12 mouse cellular contexts compared by ENCODE assay signal in the genomic region with DNA sequence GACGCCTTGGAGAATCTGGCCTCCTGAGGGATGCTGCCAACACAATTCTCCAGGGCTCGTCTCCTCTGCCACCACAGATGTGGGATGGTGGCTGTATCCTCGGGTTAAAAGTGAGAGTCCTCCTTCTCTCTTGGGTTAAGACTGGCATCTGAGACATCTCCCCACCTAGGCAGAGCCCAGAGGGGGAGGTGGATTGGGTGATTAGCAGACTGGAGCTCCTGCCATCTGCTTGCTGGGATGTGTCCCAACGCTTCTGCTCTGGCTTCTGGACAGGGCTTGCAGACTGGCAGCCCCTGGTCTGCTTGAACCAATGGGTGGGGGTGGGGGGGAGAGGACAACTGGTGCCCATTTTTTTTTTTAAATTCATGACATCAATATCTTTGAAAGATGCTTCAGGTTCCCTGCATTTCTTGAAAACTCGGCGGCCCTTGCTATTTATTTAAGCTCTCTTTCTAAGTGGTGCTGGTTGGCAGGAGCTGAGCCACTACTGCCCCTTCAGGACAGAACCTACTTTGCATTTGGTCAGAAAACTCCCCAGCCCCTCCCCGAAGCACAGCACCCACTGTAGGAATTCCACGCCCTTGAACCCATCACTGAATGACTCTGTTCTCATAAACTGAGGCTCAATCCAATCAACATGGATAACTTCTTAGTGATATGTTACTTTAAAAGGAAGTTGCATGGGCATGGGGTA. TPM values are rescaled to one million over a fixed set of nuclear protein-coding genes. Genes with fewer than 3 reads are reported as not detected.
DNase-seq lines count a peak whose midpoint lies in the region; ATAC-seq and TF ChIP-seq lines count a peak whose summit lies in the region.
"Had no signal": no experiment of that assay in that cellular context is flagged by ENCODE, and none has a peak within 500 bp of the region (broad histone marks: within the 10 kb centered on the region; RNA-seq: fewer than 3 reads in every experiment).

No protein-coding gene starts in this region.

- no peak overlapping the region for H3K9ac ChIP-seq in lung, embryonic 14.5 days
- no peak overlapping the region for H3K9ac ChIP-seq in stomach, postnatal 0 days (ENCODE audit: low read length)
- H3K9ac ChIP-seq: hindbrain, embryonic 15.5 days had no signal

- peak; percentile 14; the same call in 1 of the 2 replicates for TF ChIP-seq CTCF in lung, embryonic 14.5 days (IDR thresholded peaks at IDR 0.05; ENCODE audit: low read depth)
- peak; percentile 43 for TF ChIP-seq CTCF in stomach, postnatal 0 days (IDR thresholded peaks at IDR 0.05; ENCODE audit: low read depth)

- no peak overlapping the region for H3K4me2 ChIP-seq in lung, embryonic 14.5 days
- H3K4me2 ChIP-seq in stomach, postnatal 0 days (replicated peaks; ENCODE audit: low read depth) = no peak overlapping the region

- H3K36me3 ChIP-seq in lung, embryonic 14.5 days (ENCODE audit: insufficient read depth) = no peaks in the 10 kb centered on the region
- H3K36me3 ChIP-seq in stomach, postnatal 0 days (ENCODE audit: control insufficient read depth, insufficient read depth, low read length) = no peaks in the 10 kb centered on the region
- H3K36me3 ChIP-seq: hindbrain, embryonic 15.5 days had no signal

- H3K27ac ChIP-seq in lung, embryonic 14.5 days (ENCODE audit: low read depth) = no peak overlapping the region
- 0 out of 2 replicates have a peak overlapping the region, but pooled peaks have one; percentile 30 for H3K27ac ChIP-seq in stomach, postnatal 0 days (replicated peaks)
- H3K27ac ChIP-seq: hindbrain, embryonic 15.5 days had no signal

- DNase-seq in heart, adult 11 months = peak; percentile 91
- DNase-seq in heart, adult 8-10 months (ENCODE audit: low spot score) = no peak
- peak; percentile 30 for DNase-seq in lung, embryonic 14.5 days
- DNase-seq in lung, postnatal 14 days = no peak
- peak; percentile 76 to 84 for DNase-seq in cerebellum, postnatal 10 days
- no peak for DNase-seq in stomach, postnatal 0 days (ENCODE audit: low spot score)
- no peak for DNase-seq in adrenal gland, postnatal 14 days
- DNase-seq: lung, postnatal 36 days; right cerebral cortex, postnatal 14 days; thymus, postnatal 36 days had no signal

- H3K4me3 ChIP-seq in lung, embryonic 14.5 days (ENCODE audit: low read depth, low read length) = no peak overlapping the region
- H3K4me3 ChIP-seq in stomach, postnatal 0 days (ENCODE audit: low read depth, low read length) = no peak overlapping the region
- H3K4me3 ChIP-seq: hindbrain, embryonic 15.5 days had no signal

- no peak for ATAC-seq in lung, embryonic 14.5 days (ENCODE audit: insufficient read depth)
- no peak for ATAC-seq in stomach, postnatal 0 days (ENCODE audit: low FRiP score, low TSS enrichment)

- 50% methylated on average over 8 of the region's 8 CpGs for WGBS in lung, embryonic 14.5 days
- WGBS in stomach, postnatal 0 days = 63% methylated on average over 8 of the region's 8 CpGs

- no peaks in the 10 kb centered on the region for H3K4me1 ChIP-seq in lung, embryonic 14.5 days (ENCODE audit: insufficient read depth)
- no peaks in the 10 kb centered on the region; the same call in 1 of the 2 replicates for H3K4me1 ChIP-seq in stomach, postnatal 0 days (replicated peaks; ENCODE audit: control insufficient read depth, insufficient read depth)

- H3K27me3 ChIP-seq in lung, embryonic 14.5 days (ENCODE audit: insufficient read depth, low read length) = peaks cover 24% of the 10 kb centered on the region
- H3K27me3 ChIP-seq in stomach, postnatal 0 days (ENCODE audit: control insufficient read depth, insufficient read depth, low read length) = no peaks in the 10 kb centered on the region
- H3K27me3 ChIP-seq: hindbrain, embryonic 15.5 days had no signal

- no peaks in the 10 kb centered on the region for H3K9me3 ChIP-seq in lung, embryonic 14.5 days (ENCODE audit: low read depth, low read length)
- H3K9me3 ChIP-seq in stomach, postnatal 0 days (ENCODE audit: control insufficient read depth, low read length) = no peaks in the 10 kb centered on the region
- H3K9me3 ChIP-seq: hindbrain, embryonic 15.5 days had no signal

- TF ChIP-seq EP300 in stomach, postnatal 0 days (optimal IDR thresholded peaks at IDR 0.05) = no peak

RNA-seq across cellular contexts. Expression of a gene that starts 4.9 kb away (rescaled TPM):
- total RNA-seq in heart, adult 8-10 months (2022) = 100 to 1,000 TPM; 189 to 215 (median 197) TPM
- polyA plus RNA-seq in lung, embryonic 14.5 days (2014; fragmentation: Nextera tagmentation; extraction: Ambion mirVana) = 1.2 and 3.1 TPM in 2 replicates
- 18.5 and 21.3 TPM in 2 replicates for polyA plus RNA-seq in stomach, postnatal 0 days (2015; fragmentation: Nextera tagmentation; extraction: Ambion mirVana)
- total RNA-seq in adrenal gland, postnatal 14 days (2021) = 19.8 and 27.9 TPM in 2 replicates
- total RNA-seq: neutrophil, adult 5-6 weeks had no signal

Comparison
In these comparisons a context has a peak if more than half of its experiments do, and no peak if none do; other contexts are left out.
1. DNase-seq: peak in heart, adult 11 months (single experiment), lung, embryonic 14.5 days (single experiment) and cerebellum, postnatal 10 days (2 of 2); none in heart, adult 8-10 months (single experiment), lung, postnatal 14 days (single experiment), stomach, postnatal 0 days (single experiment) and adrenal gland, postnatal 14 days (single experiment).